Mouse (Mus musculus) hindbrain, embryonic 15.5 days (tissue): ENCODE measurements around the gene Utp15. TPM values are rescaled to one million over a fixed set of nuclear protein-coding genes. Genes with fewer than 3 reads are reported as not detected.

ENCODE experiments used
- ATAC-seq: fragments of 200-750 bp; cut with Nextera tagmentation; 2 replicates; pipeline ENCODE4 v1.8.0; 2017; ENCODE audit warnings: low read depth, moderate number of reproducible peaks, moderate TSS enrichment; ENCODE audit not compliant: low FRiP score
- H3K27ac ChIP-seq: fragments of 300-500 bp; sonication (generic); replicated peaks from 2 replicates; pipeline ENCODE4 v1.5.1; 2015; ENCODE audit warnings: mild to moderate bottlenecking, inconsistent platforms
- H3K27me3 ChIP-seq: fragments of 300-500 bp; sonication (generic); 2 replicates; pipeline ENCODE4 v1.6.1; 2015; ENCODE audit warnings: control low read depth, inconsistent platforms
- H3K36me3 ChIP-seq: fragments of 300-500 bp; sonication (generic); 2 replicates; pipeline ENCODE4 v1.6.1; 2015; ENCODE audit warnings: control low read depth, inconsistent platforms
- H3K4me1 ChIP-seq: fragments of 300-500 bp; sonication (generic); replicated peaks from 2 replicates; pipeline ENCODE4 v1.6.1; 2015; ENCODE audit warnings: control low read depth, inconsistent platforms
- H3K4me2 ChIP-seq: fragments of 300-500 bp; sonication (generic); 2 replicates; pipeline ENCODE4 v1.6.1; 2015; ENCODE audit warnings: moderate library complexity, mild to moderate bottlenecking, inconsistent platforms
- H3K4me3 ChIP-seq: fragments of 300-500 bp; sonication (generic); 2 replicates; pipeline ENCODE4 v1.5.1; 2015; ENCODE audit warnings: mild to moderate bottlenecking, inconsistent platforms
- H3K9ac ChIP-seq: fragments of 300-500 bp; sonication (generic); 2 replicates; pipeline ENCODE4 v1.6.1; 2015; ENCODE audit warnings: inconsistent platforms
- H3K9me3 ChIP-seq: fragments of 300-500 bp; sonication (generic); 2 replicates; pipeline ENCODE4 v1.6.1; 2016; ENCODE audit warnings: control low read depth, inconsistent platforms
- WGBS: fragments of 180-500 bp; shearing (Covaris S2); methylation state at CpG from one replicate; pipeline ENCODE4 v1.1.7; 2015; 5-methylcytosine and 5-hydroxymethylcytosine counted together
- polyA plus RNA-seq: library from polyadenylated mRNA; unstranded; fragments of >200 nt; fragmentation: Nextera tagmentation; extraction: Ambion mirVana; gene quantifications from 2 replicates; pipeline ENCODE4 v1.2.1, GENCODE M21; 2015

The Utp15 gene
- polyA plus RNA-seq = 28.6 and 29.8 TPM in 2 replicates

GRCm38 (mm10) chr13:98262636-98263457 lies at the start of gene Utp15, which contains the start of gene Ankra2:
TSS of gene Utp15 (minus strand) at chr13:98263041.
TSS of gene Ankra2 (plus strand) at chr13:98263074.
- peak; percentile 99 for ATAC-seq
- H3K4me3 ChIP-seq = peak within 1 kb of the TSS; percentile 94
- peaks cover 24% of the 10 kb centered on the region for H3K4me1 ChIP-seq
- peak within 1 kb of the TSS; percentile 93 for H3K4me2 ChIP-seq
- H3K27ac ChIP-seq = peak within 1 kb of the TSS; percentile 95
- whole genome bisulfite sequencing = under 1% methylated on average over 71 of the region's 71 CpGs
- no peaks in the 10 kb centered on the region for H3K27me3 ChIP-seq
- no peaks in the 10 kb centered on the region for H3K9me3 ChIP-seq
- peaks cover 29% of the 10 kb centered on the region for H3K36me3 ChIP-seq
- peak within 1 kb of the TSS; percentile 89 for H3K9ac ChIP-seq

- WGBS = 96% methylated on average over 5 of the region's 5 CpGs
- no peak overlapping the region for H3K4me3 ChIP-seq
- no peaks in the 10 kb centered on the region for H3K27me3 ChIP-seq
- peaks cover 12% of the 10 kb centered on the region for H3K4me1 ChIP-seq
- peaks cover 60% of the 10 kb centered on the region for H3K36me3 ChIP-seq
- no peaks in the 10 kb centered on the region for H3K9me3 ChIP-seq
- H3K4me2 ChIP-seq = no peak overlapping the region
- no peak for ATAC-seq
- H3K27ac ChIP-seq = no peak overlapping the region
- H3K9ac ChIP-seq = no peak overlapping the region
Measured at GRCm38 (mm10) chr13:98311597-98311996, 48.8 kb upstream of the Utp15 start.

- no peak overlapping the region for H3K4me3 ChIP-seq
- no peak overlapping the region for H3K4me2 ChIP-seq
- no peaks in the 10 kb centered on the region for H3K9me3 ChIP-seq
- H3K27me3 ChIP-seq = no peaks in the 10 kb centered on the region
- no peak overlapping the region for H3K27ac ChIP-seq
- no peaks in the 10 kb centered on the region; the same call in 1 of the 2 replicates for H3K4me1 ChIP-seq
- no peak overlapping the region for H3K9ac ChIP-seq
- 86% methylated on average over 4 of the region's 4 CpGs for WGBS
- H3K36me3 ChIP-seq = peaks cover 55% of the 10 kb centered on the region
- no peak for ATAC-seq
Measured at GRCm38 (mm10) chr13:98308724-98309123, 45.9 kb upstream of the Utp15 start.

GRCm38 (mm10) chr13:98308004-98308403 lies 45.2 kb upstream of the Utp15 start:
- H3K27me3 ChIP-seq = no peaks in the 10 kb centered on the region
- 88% methylated on average over 5 of the region's 5 CpGs for WGBS
- no peaks in the 10 kb centered on the region for H3K9me3 ChIP-seq
- no peak overlapping the region for H3K4me3 ChIP-seq
- H3K27ac ChIP-seq = no peak overlapping the region
- H3K36me3 ChIP-seq = peaks cover 48% of the 10 kb centered on the region
- ATAC-seq = no peak
- no peak overlapping the region for H3K9ac ChIP-seq
- no peaks in the 10 kb centered on the region for H3K4me1 ChIP-seq
- H3K4me2 ChIP-seq = no peak overlapping the region

GRCm38 (mm10) chr13:98306852-98307475 lies 44.1 kb upstream of the Utp15 start:
- Histone ChIP-seq H3K4me1 (no peaks in the 10 kb centered on the region), H3K4me3 (no peak overlapping the region), H3K9ac (no peak overlapping the region), H3K4me2 (no peak overlapping the region), H3K9me3 (no peaks in the 10 kb centered on the region), H3K27ac (no peak overlapping the region), H3K36me3 (peaks cover 39% of the 10 kb centered on the region), H3K27me3 (no peaks in the 10 kb centered on the region)
- ATAC-seq = no peak
- 45% methylated on average over 14 of the region's 14 CpGs for WGBS

GRCm38 (mm10) chr13:98306393-98306792 lies 43.6 kb upstream of the Utp15 start:
- no peak overlapping the region for H3K4me2 ChIP-seq
- H3K9ac ChIP-seq = no peak overlapping the region
- H3K4me3 ChIP-seq = no peak overlapping the region
- no peak overlapping the region for H3K27ac ChIP-seq
- ATAC-seq = no peak
- H3K9me3 ChIP-seq = no peaks in the 10 kb centered on the region
- H3K4me1 ChIP-seq = no peaks in the 10 kb centered on the region
- peaks cover 33% of the 10 kb centered on the region for H3K36me3 ChIP-seq
- WGBS = 27% methylated on average over 5 of the region's 5 CpGs
- H3K27me3 ChIP-seq = no peaks in the 10 kb centered on the region

- Histone ChIP-seq H3K9ac (no peak overlapping the region), H3K4me2 (no peak overlapping the region), H3K9me3 (no peaks in the 10 kb centered on the region), H3K4me3 (no peak overlapping the region), H3K4me1 (no peaks in the 10 kb centered on the region), H3K36me3 (peaks cover 22% of the 10 kb centered on the region), H3K27ac (no peak overlapping the region), H3K27me3 (no peaks in the 10 kb centered on the region)
- no peak for ATAC-seq
- 84% methylated on average over 9 of the region's 9 CpGs for WGBS
Measured at GRCm38 (mm10) chr13:98305257-98305656, 42.4 kb upstream of the Utp15 start.

- Histone ChIP-seq H3K36me3 (no peaks in the 10 kb centered on the region), H3K9ac (no peak overlapping the region), H3K9me3 (no peaks in the 10 kb centered on the region), H3K4me2 (peak overlapping the region; percentile 52), H3K27me3 (no peaks in the 10 kb centered on the region), H3K4me3 (no peak overlapping the region), H3K27ac (peak overlapping the region; percentile 60), H3K4me1 (no peaks in the 10 kb centered on the region; the same call in 1 of the 2 replicates)
- ATAC-seq = peak; percentile 80
- WGBS = 45% methylated on average over 21 of the region's 21 CpGs
Measured at GRCm38 (mm10) chr13:98298833-98299758, 36.3 kb upstream of the Utp15 start.

GRCm38 (mm10) chr13:98297883-98298482 lies 35.1 kb upstream of the Utp15 start:
- WGBS = 94% methylated on average over 6 of the region's 6 CpGs
- Histone ChIP-seq H3K27ac (no peak overlapping the region), H3K9ac (no peak overlapping the region), H3K4me1 (no peaks in the 10 kb centered on the region; the same call in 1 of the 2 replicates), H3K4me2 (no peak overlapping the region), H3K36me3 (no peaks in the 10 kb centered on the region), H3K27me3 (no peaks in the 10 kb centered on the region), H3K4me3 (no peak overlapping the region), H3K9me3 (no peaks in the 10 kb centered on the region)
- no peak for ATAC-seq

- 51% methylated on average over 5 of the region's 5 CpGs for WGBS
- no peaks in the 10 kb centered on the region for H3K36me3 ChIP-seq
Measured at GRCm38 (mm10) chr13:98296072-98296471, 33.2 kb upstream of the Utp15 start.

GRCm38 (mm10) chr13:98291712-98292111 lies 28.9 kb upstream of the Utp15 start:
- Histone ChIP-seq H3K27ac (no peak overlapping the region), H3K9me3 (no peaks in the 10 kb centered on the region), H3K4me2 (no peak overlapping the region), H3K27me3 (no peaks in the 10 kb centered on the region), H3K4me3 (no peak overlapping the region), H3K4me1 (no peaks in the 10 kb centered on the region), H3K36me3 (no peaks in the 10 kb centered on the region), H3K9ac (no peak overlapping the region)
- 84% methylated on average over 8 of the region's 8 CpGs for WGBS
- ATAC-seq = no peak

More at GRCm38 (mm10) chr13:98296072-98296471, 33.2 kb upstream of the Utp15 start:
- Histone ChIP-seq H3K27ac (no peak overlapping the region), H3K9me3 (no peaks in the 10 kb centered on the region), H3K27me3 (no peaks in the 10 kb centered on the region), H3K9ac (no peak overlapping the region), H3K4me1 (no peaks in the 10 kb centered on the region; the same call in 1 of the 2 replicates), H3K4me3 (no peak overlapping the region), H3K4me2 (no peak overlapping the region)
- no peak for ATAC-seq
